Mouse (Mus musculus): ENCODE measurements at regions not wholly inside any gene's neighbourhood (a gene's known extent, or its start where the extent isn't known, plus 50 kb on each side); places are given as distances from the start of the nearest gene placed in this dataset.
A peak's percentile ranks its signal among the peaks of the same experiment; 100 is the strongest.

- no peaks in the 10 kb centered on the region for H3K9me3 ChIP-seq
- peaks cover under 1% of the 10 kb centered on the region; the same call in 1 of the 2 replicates for H3K27me3 ChIP-seq
- H3K27ac ChIP-seq (replicated peaks), result no peak overlapping the region; the same call in 1 of the 2 replicates
- H3K4me3 ChIP-seq, result no peak overlapping the region
- 55% methylated on average over 2 of the region's 2 CpGs for WGBS
- no peak overlapping the region for H3K4me2 ChIP-seq
- no peak overlapping the region for H3K9ac ChIP-seq
- no peaks in the 10 kb centered on the region for H3K36me3 ChIP-seq
- peaks cover 4% of the 10 kb centered on the region; the same call in 1 of the 2 replicates for H3K4me1 ChIP-seq (replicated peaks)
- ATAC-seq (ENCODE audit: low read depth), result no peak
These were observed 172.1 kb upstream of the Bmper start for GRCm38 (mm10) chr9:23050751-23051150.

GRCm38 (mm10) chr9:23059526-23059925, 163.3 kb upstream of the Bmper start:
- 70% methylated on average over 4 of the region's 4 CpGs for WGBS
- no peaks in the 10 kb centered on the region for H3K9me3 ChIP-seq
- peaks cover 9% of the 10 kb centered on the region for H3K27me3 ChIP-seq
- H3K27ac ChIP-seq (replicated peaks), result no peak overlapping the region
- peaks cover 48% of the 10 kb centered on the region for H3K4me1 ChIP-seq (replicated peaks)
- no peak for ATAC-seq (ENCODE audit: low read depth)
- H3K4me3 ChIP-seq, result no peak overlapping the region
- H3K4me2 ChIP-seq, result no peak overlapping the region
- H3K36me3 ChIP-seq, result no peaks in the 10 kb centered on the region
- no peak overlapping the region for H3K9ac ChIP-seq

GRCm38 (mm10) chr9:23060526-23060925, 162.3 kb upstream of the Bmper start:
- H3K27me3 ChIP-seq, result peaks cover 9% of the 10 kb centered on the region
- H3K36me3 ChIP-seq, result no peaks in the 10 kb centered on the region
- H3K27ac ChIP-seq (replicated peaks), result peak overlapping the region; percentile 86; the same call in 1 of the 2 replicates
- no peak for ATAC-seq (ENCODE audit: low read depth)
- H3K4me2 ChIP-seq, result no peak overlapping the region
- no peak overlapping the region for H3K9ac ChIP-seq
- peaks cover 48% of the 10 kb centered on the region for H3K4me1 ChIP-seq (replicated peaks)
- no peak overlapping the region for H3K4me3 ChIP-seq
- no peaks in the 10 kb centered on the region for H3K9me3 ChIP-seq

- 5% methylated on average over 4 of the region's 4 CpGs for WGBS
- peaks cover 9% of the 10 kb centered on the region for H3K27me3 ChIP-seq
- ATAC-seq (ENCODE audit: low read depth), result no peak
- H3K4me2 ChIP-seq, result no peak overlapping the region
- H3K4me1 ChIP-seq (replicated peaks), result peaks cover 48% of the 10 kb centered on the region
- no peak overlapping the region for H3K4me3 ChIP-seq
- H3K9me3 ChIP-seq, result no peaks in the 10 kb centered on the region
- H3K36me3 ChIP-seq, result no peaks in the 10 kb centered on the region
- 0 out of 2 replicates have a peak overlapping the region, but pooled peaks have one; percentile 44 for H3K9ac ChIP-seq
- H3K27ac ChIP-seq (replicated peaks), result peak overlapping the region; percentile 86
These were observed 161.5 kb upstream of the Bmper start for GRCm38 (mm10) chr9:23061179-23061929.

- Histone ChIP-seq H3K36me3 (no peaks in the 10 kb centered on the region), H3K27me3 (peaks cover 9% of the 10 kb centered on the region), H3K4me2 (no peak overlapping the region), H3K9me3 (no peaks in the 10 kb centered on the region), H3K4me1 (replicated peaks) (peaks cover 44% of the 10 kb centered on the region), H3K9ac (no peak overlapping the region), H3K27ac (replicated peaks) (peak overlapping the region; percentile 86), H3K4me3 (no peak overlapping the region)
- 18% methylated on average over 8 of the region's 8 CpGs for WGBS
- ATAC-seq (ENCODE audit: low read depth), result peak; percentile 60
These were observed 160.7 kb upstream of the Bmper start for GRCm38 (mm10) chr9:23062057-23062655.

GRCm38 (mm10) chr9:23062656-23063444, 160.0 kb upstream of the Bmper start:
- Histone ChIP-seq H3K27ac (replicated peaks) (peak overlapping the region; percentile 86), H3K4me2 (no peak overlapping the region), H3K4me3 (no peak overlapping the region), H3K4me1 (replicated peaks) (peaks cover 48% of the 10 kb centered on the region), H3K9ac (no peak overlapping the region), H3K9me3 (no peaks in the 10 kb centered on the region), H3K27me3 (peaks cover 9% of the 10 kb centered on the region), H3K36me3 (no peaks in the 10 kb centered on the region)
- 22% methylated on average over 7 of the region's 7 CpGs for WGBS
- peak; percentile 84 for ATAC-seq (ENCODE audit: low read depth)

- H3K4me1 ChIP-seq (replicated peaks), result peaks cover 57% of the 10 kb centered on the region
- H3K9me3 ChIP-seq, result no peaks in the 10 kb centered on the region
- peaks cover 9% of the 10 kb centered on the region for H3K27me3 ChIP-seq
- no peaks in the 10 kb centered on the region for H3K36me3 ChIP-seq
- H3K4me2 ChIP-seq, result no peak overlapping the region
- no peak overlapping the region for H3K4me3 ChIP-seq
- 78% methylated on average over 2 of the region's 2 CpGs for WGBS
- H3K27ac ChIP-seq (replicated peaks), result no peak overlapping the region
- H3K9ac ChIP-seq, result no peak overlapping the region
- no peak for ATAC-seq (ENCODE audit: low read depth)
These were observed 158.9 kb upstream of the Bmper start for GRCm38 (mm10) chr9:23064001-23064400.

GRCm38 (mm10) chr9:23064811-23065210, 158.1 kb upstream of the Bmper start:
- peaks cover 57% of the 10 kb centered on the region for H3K4me1 ChIP-seq (replicated peaks)
- H3K36me3 ChIP-seq, result no peaks in the 10 kb centered on the region
- H3K9me3 ChIP-seq, result 0 out of 2 replicates have a peak, but pooled peaks cover 2% of the 10 kb centered on the region
- H3K27ac ChIP-seq (replicated peaks), result no peak overlapping the region
- 95% methylated on average over 3 of the region's 3 CpGs for WGBS
- no peak overlapping the region for H3K4me2 ChIP-seq
- H3K27me3 ChIP-seq, result peaks cover 3% of the 10 kb centered on the region; the same call in 1 of the 2 replicates
- no peak overlapping the region for H3K4me3 ChIP-seq
- no peak for ATAC-seq (ENCODE audit: low read depth)
- H3K9ac ChIP-seq, result no peak overlapping the region

- Histone ChIP-seq H3K9me3 (0 out of 2 replicates have a peak, but pooled peaks cover 4% of the 10 kb centered on the region), H3K36me3 (no peaks in the 10 kb centered on the region), H3K4me2 (no peak overlapping the region), H3K27me3 (no peaks in the 10 kb centered on the region), H3K4me3 (no peak overlapping the region), H3K27ac (replicated peaks) (no peak overlapping the region), H3K4me1 (replicated peaks) (peaks cover 28% of the 10 kb centered on the region), H3K9ac (no peak overlapping the region)
- ATAC-seq (ENCODE audit: low read depth), result peak; percentile 68; the same call in 1 of the 2 replicates
- WGBS, result 34% methylated on average over 6 of the region's 6 CpGs
These were observed 154.6 kb upstream of the Bmper start for GRCm38 (mm10) chr9:23068101-23068791.

- H3K9ac ChIP-seq, result no peak overlapping the region
- WGBS, result 84% methylated on average over 7 of the region's 7 CpGs
- H3K27me3 ChIP-seq, result no peaks in the 10 kb centered on the region
- no peak overlapping the region for H3K4me2 ChIP-seq
- H3K36me3 ChIP-seq, result no peaks in the 10 kb centered on the region
- no peak overlapping the region for H3K27ac ChIP-seq (replicated peaks)
- H3K4me3 ChIP-seq, result no peak overlapping the region
- H3K4me1 ChIP-seq (replicated peaks), result peaks cover 19% of the 10 kb centered on the region
- no peak for ATAC-seq (ENCODE audit: low read depth)
- 0 out of 2 replicates have a peak, but pooled peaks cover 4% of the 10 kb centered on the region for H3K9me3 ChIP-seq
These were observed 153.7 kb upstream of the Bmper start for GRCm38 (mm10) chr9:23069161-23069560.

- 48% methylated on average over 2 of the region's 2 CpGs for WGBS
- Histone ChIP-seq H3K9ac (no peak overlapping the region), H3K4me2 (no peak overlapping the region), H3K27ac (replicated peaks) (no peak overlapping the region), H3K4me1 (replicated peaks) (peaks cover 16% of the 10 kb centered on the region), H3K9me3 (0 out of 2 replicates have a peak, but pooled peaks cover 4% of the 10 kb centered on the region), H3K4me3 (no peak overlapping the region), H3K36me3 (no peaks in the 10 kb centered on the region), H3K27me3 (no peaks in the 10 kb centered on the region)
- no peak for ATAC-seq (ENCODE audit: low read depth)
These were observed 151.9 kb upstream of the Bmper start for GRCm38 (mm10) chr9:23071006-23071405.
